Mouse (Mus musculus): ENCODE data around the gene Rbp7.

- TF ChIP-seq MYOG (IDR thresholded peaks at IDR 0.05; ENCODE audit: control insufficient read depth, extremely low read depth, insufficient read length): no peak
- TF ChIP-seq CTCF (IDR thresholded peaks at IDR 0.05; ENCODE audit: control insufficient read depth, insufficient read depth, insufficient read length): no peak
- no peak for TF ChIP-seq MAX (IDR thresholded peaks at IDR 0.05)
- no peak for TF ChIP-seq USF1 (IDR thresholded peaks at IDR 0.05; ENCODE audit: low read depth)
Observed at GRCm38 (mm10) chr4:149499790-149500189, 45.0 kb upstream of the Rbp7 start.

All from C2C12 (cell line).